Mouse (Mus musculus) lung, postnatal 14 days (tissue): Measurements from ENCODE around the gene March4.

Source experiments
- DNase-seq: peaks from one replicate; pipeline ENCODE4 v3.0.0; 2021

Gene March4

GRCm38 (mm10) chr1:72529192-72529591 is 7.5 kb downstream of the March4 start:
- no peak for DNase-seq

- DNase-seq = no peak
These were observed 13.1 kb downstream of the March4 start for GRCm38 (mm10) chr1:72523601-72524000.

- no peak for DNase-seq
These were observed 25.8 kb downstream of the March4 start for GRCm38 (mm10) chr1:72510778-72511520.

- no peak for DNase-seq
These were observed 27.2 kb downstream of the March4 start for GRCm38 (mm10) chr1:72509551-72509950.

GRCm38 (mm10) chr1:72507670-72508069 is 29.1 kb downstream of the March4 start:
- no peak for DNase-seq

GRCm38 (mm10) chr1:72506202-72506601 is 30.5 kb downstream of the March4 start:
- no peak for DNase-seq

- peak; percentile 33 for DNase-seq
These were observed 39.1 kb downstream of the March4 start for GRCm38 (mm10) chr1:72497609-72498008.

- no peak for DNase-seq
These were observed 43.3 kb downstream of the March4 start for GRCm38 (mm10) chr1:72493454-72493853.

GRCm38 (mm10) chr1:72492666-72493065 is 44.1 kb downstream of the March4 start:
- no peak for DNase-seq

GRCm38 (mm10) chr1:72491307-72491706 is 45.4 kb downstream of the March4 start:
- DNase-seq = no peak

GRCm38 (mm10) chr1:72490801-72491200 is 45.9 kb downstream of the March4 start:
- DNase-seq = no peak

GRCm38 (mm10) chr1:72490193-72490592 is 46.5 kb downstream of the March4 start:
- DNase-seq = no peak

GRCm38 (mm10) chr1:72476594-72476993 is 60.1 kb downstream of the March4 start:
- DNase-seq = no peak

- no peak for DNase-seq
These were observed 67.7 kb downstream of the March4 start for GRCm38 (mm10) chr1:72469075-72469474.

GRCm38 (mm10) chr1:72468466-72469003 is 68.2 kb downstream of the March4 start:
- peak; percentile 9 for DNase-seq

GRCm38 (mm10) chr1:72464926-72465583 is 71.7 kb downstream of the March4 start:
- no peak for DNase-seq

- DNase-seq = peak; percentile 45
These were observed 74.2 kb downstream of the March4 start for GRCm38 (mm10) chr1:72462516-72462915.

- DNase-seq = no peak
These were observed 79.1 kb downstream of the March4 start for GRCm38 (mm10) chr1:72457652-72458051.

GRCm38 (mm10) chr1:72455923-72456322 is 80.8 kb downstream of the March4 start:
- no peak for DNase-seq

GRCm38 (mm10) chr1:72454733-72455201 is 82.0 kb downstream of the March4 start:
- no peak for DNase-seq

- no peak for DNase-seq
These were observed 83.9 kb downstream of the March4 start for GRCm38 (mm10) chr1:72452839-72453238.

GRCm38 (mm10) chr1:72450790-72451189 is 85.9 kb downstream of the March4 start:
- DNase-seq = no peak

- DNase-seq = no peak
These were observed 87.0 kb downstream of the March4 start for GRCm38 (mm10) chr1:72449752-72450151.

GRCm38 (mm10) chr1:72442747-72443146 is 94.0 kb downstream of the March4 start:
- no peak for DNase-seq
